Mouse (Mus musculus): ENCODE data around the gene Chrd.

The Chrd gene

GRCm38 (mm10) chr16:20733731-20734730 is 1.1 kb downstream of the Chrd start, which contains the start of gene Thpo:
Gene Thpo, minus strand, starts transcription at chr16:20734511.
- DNase-seq (ENCODE audit: low spot score in 2 of 2): no peak

- no peak for DNase-seq (ENCODE audit: low spot score in 2 of 2)
These were observed 2.7 kb downstream of the Chrd start for GRCm38 (mm10) chr16:20735651-20736050.

- DNase-seq (ENCODE audit: low spot score in 2 of 2): no peak
These were observed 3.2 kb downstream of the Chrd start for GRCm38 (mm10) chr16:20736168-20736567.

- no peak for DNase-seq (ENCODE audit: low spot score in 2 of 2)
These were observed 3.9 kb downstream of the Chrd start for GRCm38 (mm10) chr16:20736823-20737222.

GRCm38 (mm10) chr16:20739845-20740244 is 6.9 kb downstream of the Chrd start:
- DNase-seq (ENCODE audit: low spot score in 2 of 2): no peak

- peak in 1 of 2 experiments; percentile 76 for DNase-seq (ENCODE audit: low spot score in 2 of 2)
These were observed 13.7 kb downstream of the Chrd start for GRCm38 (mm10) chr16:20746641-20747040.

- no peak for DNase-seq (ENCODE audit: low spot score in 2 of 2)
These were observed 17.6 kb downstream of the Chrd start for GRCm38 (mm10) chr16:20750518-20750917.

GRCm38 (mm10) chr16:20756052-20756451 is 23.1 kb downstream of the Chrd start:
- peak in 1 of 2 experiments; percentile 54 for DNase-seq (ENCODE audit: low spot score in 2 of 2)

GRCm38 (mm10) chr16:20757385-20757784 is 24.5 kb downstream of the Chrd start:
- DNase-seq (ENCODE audit: low spot score in 2 of 2): no peak

GRCm38 (mm10) chr16:20761681-20762080 is 28.8 kb downstream of the Chrd start:
- peak in 1 of 2 experiments; percentile 22 for DNase-seq (ENCODE audit: low spot score in 2 of 2)

GRCm38 (mm10) chr16:20765244-20765643 is 32.3 kb downstream of the Chrd start:
- peak in 1 of 2 experiments; percentile 7 for DNase-seq (ENCODE audit: low spot score in 2 of 2)

- no peak for DNase-seq (ENCODE audit: low spot score in 2 of 2)
These were observed 42.1 kb downstream of the Chrd start for GRCm38 (mm10) chr16:20775021-20775420.

GRCm38 (mm10) chr16:20779846-20780245 is 46.9 kb downstream of the Chrd start:
- no peak for DNase-seq (ENCODE audit: low spot score in 2 of 2)

- no peak for DNase-seq (ENCODE audit: low spot score in 2 of 2)
These were observed 48.2 kb downstream of the Chrd start for GRCm38 (mm10) chr16:20781101-20781630.

GRCm38 (mm10) chr16:20783891-20784290 is 51.0 kb downstream of the Chrd start:
- no peak for DNase-seq (ENCODE audit: low spot score in 2 of 2)

GRCm38 (mm10) chr16:20784754-20785153 is 51.8 kb downstream of the Chrd start:
- no peak for DNase-seq (ENCODE audit: low spot score in 2 of 2)

- DNase-seq (ENCODE audit: low spot score in 2 of 2): no peak
These were observed 53.6 kb downstream of the Chrd start for GRCm38 (mm10) chr16:20786556-20786955.

GRCm38 (mm10) chr16:20791803-20792202 is 58.9 kb downstream of the Chrd start:
- no peak for DNase-seq (ENCODE audit: low spot score in 2 of 2)

All from urinary bladder, postnatal 36 days (tissue).